Mouse (Mus musculus) right cerebral cortex, postnatal 10 days (tissue): Measurements from ENCODE around the gene Carmil2.

ENCODE experiments used
- DNase-seq, 2 experiments: peaks; one replicate each; pipeline ENCODE4 v3.0.0; 2021; ENCODE audit warnings: low spot score in 2 of 2

The Carmil2 gene

DNA sequence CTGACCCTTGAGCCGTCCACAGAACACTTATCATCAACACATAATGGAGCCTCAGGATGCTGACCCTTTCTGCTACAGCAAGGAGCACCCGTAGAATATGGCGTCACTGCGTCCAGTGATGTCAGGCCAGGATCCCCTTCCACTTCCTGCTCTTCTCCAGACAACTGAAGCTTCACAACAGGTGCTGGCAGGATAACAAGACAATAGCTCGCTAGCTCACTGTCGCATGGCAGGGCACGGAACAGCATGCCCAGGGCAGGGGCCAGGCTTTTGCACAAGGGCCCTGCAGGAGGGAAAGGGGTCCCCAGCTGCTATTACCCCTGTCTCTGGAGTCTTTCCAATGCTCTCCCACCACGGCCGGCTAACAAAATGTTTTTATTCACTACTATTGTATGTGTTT lies 36.8 kb downstream of the Carmil2 start:
- no peak for DNase-seq

DNA sequence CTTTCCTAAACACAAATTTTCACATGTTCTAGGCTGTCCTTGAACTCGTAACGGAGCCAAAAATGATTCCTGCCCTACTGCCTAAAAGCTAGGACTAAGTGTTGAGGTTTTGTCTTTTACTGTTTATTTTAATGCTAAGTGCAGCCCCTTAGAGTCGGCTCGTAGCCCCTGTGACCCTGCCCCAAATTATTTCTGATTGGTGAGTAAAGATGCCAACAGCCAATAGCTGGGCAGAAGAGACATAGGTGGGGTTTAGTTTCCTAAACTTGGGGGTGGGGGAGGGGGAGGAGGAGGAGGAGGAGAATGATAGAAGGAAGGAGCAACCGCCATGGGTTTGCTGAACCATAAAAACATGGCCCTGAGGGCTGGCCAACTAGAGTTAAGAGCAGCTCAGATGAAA lies 39.7 kb downstream of the Carmil2 start:
- no peak for DNase-seq

DNA sequence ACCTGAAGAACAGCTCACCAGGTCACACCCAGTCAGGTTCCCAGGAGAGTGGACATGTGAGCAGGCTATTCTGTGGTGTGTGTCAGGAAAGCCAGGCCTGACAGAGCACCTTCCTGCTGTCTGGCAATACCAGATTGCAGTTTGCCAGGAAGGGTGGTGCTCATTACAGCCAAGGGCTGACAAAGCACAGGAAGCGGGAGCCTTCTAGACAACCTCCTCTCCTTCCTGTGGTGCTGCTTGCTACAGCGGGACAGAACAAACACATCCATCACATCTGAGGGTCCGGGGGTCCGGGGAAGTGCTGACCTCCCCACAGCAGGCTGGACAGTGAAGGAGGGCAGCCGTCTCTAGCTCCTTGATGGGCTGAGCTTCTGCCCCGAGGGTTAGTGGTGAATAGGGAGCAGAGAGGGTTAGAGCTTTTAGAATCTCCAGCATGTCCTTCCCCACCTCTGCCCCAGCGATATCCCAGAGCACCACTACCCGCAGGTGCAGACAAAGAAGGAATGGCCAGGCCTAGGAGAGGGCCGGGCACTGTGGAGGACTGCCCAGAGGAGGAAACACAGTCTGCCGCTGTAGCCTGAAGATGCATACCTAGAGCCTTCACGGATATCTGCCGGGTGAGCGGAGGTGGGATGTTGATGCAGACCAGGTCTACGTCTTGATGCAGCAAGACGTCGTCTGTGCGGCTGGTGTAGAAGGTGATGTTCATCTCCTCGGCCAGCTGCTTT lies 41.5 kb downstream of the Carmil2 start:
- DNase-seq, result no peak

DNA sequence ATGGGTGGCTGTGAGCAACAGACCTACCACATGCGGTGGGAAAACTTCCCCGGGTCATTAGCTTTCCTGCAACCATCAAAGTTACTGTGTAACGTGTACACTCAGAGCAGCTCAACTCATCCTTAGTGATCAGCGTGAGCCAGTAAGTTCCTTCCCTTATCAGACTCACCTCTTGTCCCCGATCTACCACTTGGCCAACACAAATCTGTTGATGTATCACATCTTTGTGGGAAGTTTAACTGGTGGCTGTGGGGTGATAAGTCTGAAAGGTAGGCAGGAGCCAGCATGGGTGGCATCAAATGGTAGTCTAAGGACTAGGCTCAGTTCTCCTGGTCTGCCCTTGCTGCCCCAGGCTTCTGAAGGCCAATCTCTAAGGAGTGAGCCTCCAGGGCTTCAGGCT lies 46.1 kb downstream of the Carmil2 start:
- DNase-seq, result no peak

DNA sequence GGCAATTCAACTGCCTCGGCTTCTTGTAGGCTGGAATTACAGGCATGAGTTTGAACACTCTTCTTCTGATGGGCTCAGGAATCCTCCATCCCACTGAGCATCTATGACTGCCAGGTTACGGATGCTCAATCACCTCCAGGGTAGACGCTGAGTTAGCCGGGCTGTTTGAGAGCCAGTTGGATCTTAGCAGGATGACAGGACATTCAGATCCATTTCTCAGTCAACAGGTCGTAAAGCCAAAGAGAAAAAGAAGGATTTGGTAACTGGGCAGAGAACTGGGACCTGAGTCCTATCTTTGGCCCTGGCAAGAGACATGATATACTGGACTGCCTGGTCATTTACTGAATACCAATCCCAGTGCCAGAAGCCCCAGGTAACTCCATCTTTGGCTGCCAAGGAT lies 53.1 kb downstream of the Carmil2 start:
- no peak for DNase-seq

DNA sequence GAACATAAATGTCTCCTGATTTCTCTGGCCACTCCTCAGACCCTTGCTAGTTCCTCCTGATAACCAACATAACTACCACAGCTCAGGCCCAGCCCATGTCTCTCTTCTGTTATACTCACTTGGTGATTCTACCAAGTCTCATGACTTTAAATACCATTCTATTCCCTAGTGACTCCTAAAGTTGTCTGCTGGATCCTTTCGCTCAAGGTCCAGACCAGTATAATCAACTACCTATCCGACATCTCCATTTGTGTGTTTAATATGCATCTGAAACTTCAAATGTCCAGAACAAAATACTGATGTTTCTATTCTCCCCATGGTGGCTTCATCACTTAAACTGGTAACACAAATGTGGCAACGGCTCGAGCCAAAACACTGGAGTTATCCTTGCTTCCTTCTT lies 57.2 kb downstream of the Carmil2 start:
- no peak for DNase-seq
